Mouse (Mus musculus) small intestine, adult 2 months (tissue): ENCODE measurements around the gene Kifc1.

Source experiments
- CTCF ChIP-seq: fragments of 200-500 bp; IDR thresholded peaks from 2 replicates; pipeline ENCODE4 v1.5.1; 2012; ENCODE audit warnings: low read depth, mild to moderate bottlenecking, control low read depth, inconsistent platforms, low read length, moderate library complexity, mixed read lengths; ENCODE audit not compliant: insufficient replicate concordance, insufficient read length; ENCODE audit errors: extremely low read depth
- POLR2A ChIP-seq: fragments of 200-500 bp; IDR thresholded peaks from 2 replicates; pipeline ENCODE4 v1.6.1; 2012; ENCODE audit warnings: low read depth, mild to moderate bottlenecking, control low read depth, inconsistent platforms, low read length, moderate library complexity

DNA sequence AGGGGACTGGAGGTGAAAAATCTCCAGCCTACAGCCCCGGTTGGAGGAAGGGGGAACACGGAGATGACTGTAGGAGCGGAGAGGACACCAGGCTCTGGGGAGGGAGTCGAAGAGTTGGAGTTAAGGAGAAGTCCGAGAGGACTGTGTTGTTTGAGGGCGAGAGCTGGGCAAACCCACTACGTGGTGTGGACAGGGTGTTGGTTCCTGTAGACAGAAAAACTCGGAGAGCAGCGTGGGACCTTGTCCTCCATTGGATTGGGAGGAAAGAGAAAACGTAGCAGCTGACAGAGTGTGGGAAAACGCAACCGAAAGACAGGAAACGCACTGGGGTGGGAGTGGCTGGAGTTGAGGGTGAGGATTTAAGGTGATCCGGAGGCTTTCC, 19.4 kb upstream of the Kifc1 start:
- TF ChIP-seq CTCF (no peak), POLR2A (peak; percentile 43; the same call in 1 of the 2 replicates)
